Mouse (Mus musculus) G1E (cell line): ENCODE measurements around the gene Pus10. TPM values are rescaled to one million over a fixed set of nuclear protein-coding genes. Genes with fewer than 3 reads are reported as not detected.

Experiments used
- ATAC-seq: 2 replicates; pipeline ENCODE4 v1.8.0; 2016; ENCODE audit warnings: mild to moderate bottlenecking; ENCODE audit not compliant: insufficient number of reproducible peaks, poor library complexity, low FRiP score, severe bottlenecking; ENCODE audit errors: extremely low read depth
- DNase-seq: peaks from one replicate; pipeline ENCODE4 v3.0.0; 2012; ENCODE audit warnings: low spot score
- H3K27me3 ChIP-seq: 2 replicates; pipeline ENCODE4 v1.6.1; 2012; ENCODE audit warnings: mild to moderate bottlenecking, low read length, inconsistent platforms; ENCODE audit not compliant: insufficient read depth
- H3K36me3 ChIP-seq: replicated peaks from 2 replicates; pipeline ENCODE3; 2012; ENCODE audit warnings: mild to moderate bottlenecking, inconsistent platforms
- H3K4me1 ChIP-seq: 2 replicates; pipeline ENCODE4 v1.6.1; 2012; ENCODE audit warnings: low read depth, low read length, inconsistent platforms, mixed read lengths; ENCODE audit not compliant: insufficient read depth
- H3K4me3 ChIP-seq: 2 replicates; pipeline ENCODE4 v1.5.1; 2012; ENCODE audit warnings: low read depth, mild to moderate bottlenecking, inconsistent platforms, low read length, moderate library complexity, mixed read lengths
- H3K9me3 ChIP-seq: replicated peaks from 2 replicates; pipeline ENCODE4 v1.6.1; 2012; ENCODE audit warnings: inconsistent platforms
- CTCF ChIP-seq: IDR thresholded peaks from 2 replicates; pipeline ENCODE4 v1.5.1; 2012; ENCODE audit warnings: low read depth, low read length, inconsistent platforms, mixed read lengths
- GATA1 ChIP-seq: IDR thresholded peaks from 2 replicates; pipeline ENCODE4 v1.6.1; 2012; ENCODE audit warnings: borderline replicate concordance, low read length, inconsistent platforms, mixed read lengths
- GATA2 ChIP-seq: IDR thresholded peaks from 2 replicates; pipeline ENCODE4 v1.6.1; 2012; ENCODE audit warnings: low read depth, low read length, inconsistent platforms, borderline replicate concordance
- POLR2AphosphoS5 ChIP-seq: IDR thresholded peaks from 2 replicates; pipeline ENCODE4 v1.6.1; 2012; ENCODE audit warnings: low read depth, low read length, inconsistent platforms; ENCODE audit not compliant: insufficient replicate concordance
- TAL1 ChIP-seq: conservative IDR thresholded peaks from 2 replicates; pipeline ENCODE4 v1.6.1; 2012; ENCODE audit warnings: low read depth, low read length, inconsistent platforms, mixed read lengths
- polyA plus RNA-seq: library from polyadenylated mRNA; stranded (reverse); fragments of >175 nt; gene quantifications from 2 replicates; pipeline ENCODE4 v1.2.3, GENCODE M21; 2012
- total RNA-seq, 2 experiments: library from RNA; stranded (forward) in 1 of 2; stranded (reverse) in 1 of 2; fragments of 200-1000 nt in 1 of 2; fragments of >200 nt in 1 of 2; fragmentation: Nextera tagmentation in 1 of 2; gene quantifications; 2 replicates each; pipeline ENCODE4 v1.2.3; 2014 to 2017

Gene Pus10
- total and polyA plus RNA-seq, 3 experiments = 7.0 to 50.9 (median 50.6) TPM

- H3K9me3 ChIP-seq = no peaks in the 10 kb centered on the region
- H3K36me3 ChIP-seq = peaks cover 41% of the 10 kb centered on the region
- H3K4me1 ChIP-seq = no peaks in the 10 kb centered on the region
- ATAC-seq (no peak), DNase-seq (no peak)
- no peak for TF ChIP-seq CTCF
- TF ChIP-seq GATA2 = no peak
- TF ChIP-seq POLR2AphosphoS5 = no peak
- TF ChIP-seq TAL1 = no peak
- TF ChIP-seq GATA1 = no peak
- H3K4me3 ChIP-seq = no peak overlapping the region
- no peaks in the 10 kb centered on the region for H3K27me3 ChIP-seq
Measured at GRCm38 (mm10) chr11:23647431-23647830, 18.0 kb upstream of the Pus10 start.

GRCm38 (mm10) chr11:23647835-23648234 is 17.6 kb upstream of the Pus10 start:
- TF ChIP-seq GATA1 (no peak), TAL1 (no peak), POLR2AphosphoS5 (no peak), CTCF (no peak), GATA2 (no peak)
- Histone ChIP-seq H3K36me3 (peaks cover 45% of the 10 kb centered on the region), H3K4me1 (no peaks in the 10 kb centered on the region), H3K27me3 (no peaks in the 10 kb centered on the region), H3K9me3 (no peaks in the 10 kb centered on the region), H3K4me3 (no peak overlapping the region)
- DNase-seq (no peak), ATAC-seq (no peak)

- Histone ChIP-seq H3K9me3 (no peaks in the 10 kb centered on the region), H3K27me3 (no peaks in the 10 kb centered on the region), H3K36me3 (peaks cover 53% of the 10 kb centered on the region), H3K4me3 (no peak overlapping the region), H3K4me1 (no peaks in the 10 kb centered on the region; the same call in 1 of the 2 replicates)
- TF ChIP-seq TAL1 = no peak
- no peak for TF ChIP-seq GATA2
- no peak for TF ChIP-seq CTCF
- no peak for TF ChIP-seq GATA1
- no peak for TF ChIP-seq POLR2AphosphoS5
- ATAC-seq (no peak), DNase-seq (no peak)
Measured at GRCm38 (mm10) chr11:23653666-23654065, 11.8 kb upstream of the Pus10 start.

- no peaks in the 10 kb centered on the region for H3K9me3 ChIP-seq
- DNase-seq (no peak), ATAC-seq (no peak)
- no peak for TF ChIP-seq CTCF
- TF ChIP-seq TAL1 = no peak
- TF ChIP-seq POLR2AphosphoS5 = no peak
- TF ChIP-seq GATA1 = no peak
- TF ChIP-seq GATA2 = no peak
- H3K4me1 ChIP-seq = peaks cover 8% of the 10 kb centered on the region
- no peak overlapping the region for H3K4me3 ChIP-seq
- no peaks in the 10 kb centered on the region for H3K27me3 ChIP-seq
- peaks cover 34% of the 10 kb centered on the region for H3K36me3 ChIP-seq
Measured at GRCm38 (mm10) chr11:23657791-23658190, 7.7 kb upstream of the Pus10 start.

GRCm38 (mm10) chr11:23664232-23664631 is 1.2 kb upstream of the Pus10 start:
- ATAC-seq = no peak
- Histone ChIP-seq H3K36me3 (peaks cover 19% of the 10 kb centered on the region), H3K27me3 (no peaks in the 10 kb centered on the region), H3K9me3 (no peaks in the 10 kb centered on the region), H3K4me1 (peaks cover 16% of the 10 kb centered on the region), H3K4me3 (no peak overlapping the region)
- DNase-seq = no peak
- TF ChIP-seq POLR2AphosphoS5 = no peak
- TF ChIP-seq TAL1 = no peak
- no peak for TF ChIP-seq GATA1
- TF ChIP-seq CTCF = no peak
- no peak for TF ChIP-seq GATA2

- peaks cover 23% of the 10 kb centered on the region for H3K36me3 ChIP-seq
- TF ChIP-seq TAL1 (no peak), GATA1 (no peak), GATA2 (no peak), POLR2AphosphoS5 (no peak), CTCF (no peak)
- peaks cover 13% of the 10 kb centered on the region for H3K4me1 ChIP-seq
- no peaks in the 10 kb centered on the region for H3K27me3 ChIP-seq
- peak; percentile 73 for DNase-seq
- H3K4me3 ChIP-seq = peak within 1 kb of the TSS; percentile 87
- peak; percentile 89 for ATAC-seq
- no peaks in the 10 kb centered on the region for H3K9me3 ChIP-seq
Measured at GRCm38 (mm10) chr11:23665798-23666501, 476 bp downstream of the Pus10 start, which contains the start of gene Pex13. Pex13 (minus strand) TSS chr11:23665959.

- no peak for DNase-seq
- Histone ChIP-seq H3K9me3 (no peaks in the 10 kb centered on the region), H3K4me1 (peaks cover 13% of the 10 kb centered on the region), H3K36me3 (peaks cover 28% of the 10 kb centered on the region), H3K27me3 (no peaks in the 10 kb centered on the region), H3K4me3 (peak overlapping the region; percentile 87)
- TF ChIP-seq GATA1 (no peak), CTCF (no peak), GATA2 (no peak), POLR2AphosphoS5 (no peak), TAL1 (no peak)
- ATAC-seq = no peak
Measured at GRCm38 (mm10) chr11:23666526-23666925, 1.1 kb downstream of the Pus10 start.
